Mouse (Mus musculus) hindbrain, embryonic 14.5 days (tissue): Measurements from ENCODE around the gene Arhgap25. TPM values are rescaled to one million over a fixed set of nuclear protein-coding genes. Genes with fewer than 3 reads are reported as not detected.
"Not testable (repeated sequence)": the region's sequence is repeated elsewhere in the genome, so short reads cannot be mapped to it uniquely, and the experiment has no call there.

ENCODE experiments used
- ATAC-seq: fragments of 200-750 bp; cut with Nextera tagmentation; 2 replicates; pipeline ENCODE4 v1.8.0; 2017; ENCODE audit warnings: moderate number of reproducible peaks, mild to moderate bottlenecking, moderate TSS enrichment, moderate library complexity; ENCODE audit not compliant: low FRiP score
- DNase-seq: peaks from one replicate; pipeline ENCODE4 v3.0.0-alpha.2; 2015; ENCODE audit warnings: low spot score
- H3K27ac ChIP-seq: fragments of 300-500 bp; sonication (generic); 2 replicates; pipeline ENCODE4 v1.5.1; 2014; ENCODE audit warnings: mild to moderate bottlenecking, moderate library complexity
- H3K27me3 ChIP-seq: fragments of 300-500 bp; sonication (generic); 2 replicates; pipeline ENCODE4 v1.6.1; 2014; ENCODE audit warnings: mild to moderate bottlenecking, low read length, mixed read lengths; ENCODE audit not compliant: control insufficient read depth, insufficient read depth
- H3K36me3 ChIP-seq: fragments of 300-500 bp; sonication (generic); replicated peaks from 2 replicates; pipeline ENCODE4 v1.6.1; 2014; ENCODE audit not compliant: control insufficient read depth, insufficient read depth
- H3K4me1 ChIP-seq: fragments of 300-500 bp; sonication (generic); replicated peaks from 2 replicates; pipeline ENCODE4 v1.6.1; 2014; ENCODE audit warnings: antibody characterized with exemption, low read length, mixed read lengths; ENCODE audit not compliant: control insufficient read depth, insufficient read depth
- H3K4me2 ChIP-seq: fragments of 300-500 bp; sonication (generic); replicated peaks from 2 replicates; pipeline ENCODE4 v1.6.1; 2014; ENCODE audit warnings: mild to moderate bottlenecking, moderate library complexity
- H3K4me3 ChIP-seq: fragments of 300-500 bp; sonication (generic); replicated peaks from 2 replicates; pipeline ENCODE4 v1.5.1; 2014; ENCODE audit warnings: mild to moderate bottlenecking, low read length
- H3K9ac ChIP-seq: fragments of 300-500 bp; sonication (generic); 2 replicates; pipeline ENCODE4 v1.6.1; 2014
- H3K9me3 ChIP-seq: fragments of 300-500 bp; sonication (generic); 2 replicates; pipeline ENCODE4 v1.6.1; 2016; ENCODE audit warnings: low read length; ENCODE audit not compliant: control insufficient read depth
- WGBS: fragments of 180-500 bp; shearing (Covaris S2); extraction: QIAGEN DNeasy Blood & Tissue Kit; methylation state at CpG from one replicate; pipeline ENCODE4 v1.1.7; 2014; 5-methylcytosine and 5-hydroxymethylcytosine counted together
- polyA plus RNA-seq: library from polyadenylated mRNA; unstranded; fragments of >200 nt; fragmentation: Nextera tagmentation; extraction: Ambion mirVana; gene quantifications from 2 replicates; pipeline ENCODE4 v1.2.1, GENCODE M21; 2014

Arhgap25 gene
- polyA plus RNA-seq, 1 experiment from 2014 or later: 2.8 TPM

DNA sequence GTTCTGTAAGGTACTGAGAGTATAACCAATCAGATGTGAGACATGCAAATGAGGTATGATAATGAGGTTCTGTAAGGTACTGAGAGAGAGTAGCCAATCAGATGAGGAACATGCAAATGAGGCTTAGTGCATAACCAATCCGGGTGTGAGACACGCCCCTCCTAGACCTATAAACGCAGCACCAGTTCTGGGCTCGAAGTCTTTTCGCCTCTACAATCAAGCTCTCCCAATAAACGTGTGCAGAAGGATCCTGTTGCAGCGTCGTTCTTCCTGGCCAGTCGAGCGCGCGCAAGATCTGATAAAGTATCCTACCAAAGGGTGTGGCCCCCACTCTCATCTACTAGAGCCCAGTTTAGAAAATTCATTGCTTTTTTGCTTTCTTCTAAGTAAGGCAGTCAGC, 63.0 kb downstream of the Arhgap25 start:
- ATAC-seq, H3K27ac ChIP-seq, H3K36me3 ChIP-seq, H3K4me2 ChIP-seq, H3K9me3 ChIP-seq, H3K4me1 ChIP-seq, H3K27me3 ChIP-seq, H3K4me3 ChIP-seq, DNase-seq, H3K9ac ChIP-seq: not testable (repeated sequence)
- 95% methylated on average over 12 of the region's 12 CpGs for WGBS

DNA sequence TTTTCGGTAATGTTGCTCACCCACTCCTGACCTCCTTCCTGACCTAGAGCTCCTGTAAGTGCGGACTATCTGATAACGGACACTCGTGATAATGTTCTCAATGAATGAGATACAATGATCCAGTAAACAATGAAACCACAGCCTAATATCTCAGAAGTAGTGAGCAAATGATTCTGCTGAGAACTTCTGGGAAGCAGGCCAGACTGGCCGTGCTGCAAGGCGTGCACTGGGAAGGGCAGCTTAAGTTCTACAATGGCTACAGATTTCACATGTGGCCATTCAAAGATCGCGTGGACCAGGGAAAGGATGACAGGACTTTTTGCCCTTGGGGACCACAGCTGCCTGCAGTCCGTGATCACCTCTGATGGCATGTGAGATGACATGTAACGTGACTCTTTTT, 64.7 kb downstream of the Arhgap25 start:
- Histone ChIP-seq H3K4me1 (no peaks in the 10 kb centered on the region), H3K4me3 (no peak overlapping the region), H3K9ac (no peak overlapping the region), H3K36me3 (no peaks in the 10 kb centered on the region), H3K9me3 (no peaks in the 10 kb centered on the region), H3K27ac (no peak overlapping the region), H3K27me3 (no peaks in the 10 kb centered on the region), H3K4me2 (no peak overlapping the region)
- DNase-seq: no peak
- ATAC-seq: no peak
- WGBS: 93% methylated on average over 10 of the region's 10 CpGs

DNA sequence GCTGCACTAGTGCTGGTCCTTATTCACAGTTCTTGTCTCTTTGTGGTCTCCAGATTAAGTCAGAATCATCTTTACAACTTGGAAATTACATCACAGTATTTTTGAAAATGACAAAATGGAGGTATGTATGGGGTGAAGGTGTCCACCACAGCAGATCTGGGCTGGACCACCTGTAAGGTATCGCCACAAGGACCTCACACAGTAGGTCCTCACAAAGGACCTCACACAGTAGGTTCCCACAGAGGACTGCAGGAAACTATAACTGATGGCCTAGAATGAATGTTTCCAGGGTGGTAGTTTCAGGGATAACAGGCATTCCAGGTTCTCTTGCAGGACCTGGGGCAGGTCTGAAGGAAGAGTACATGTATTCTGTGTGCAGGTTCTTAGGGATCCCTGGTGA, 65.7 kb downstream of the Arhgap25 start:
- Histone ChIP-seq H3K4me3 (no peak overlapping the region), H3K27ac (no peak overlapping the region), H3K9me3 (no peaks in the 10 kb centered on the region), H3K27me3 (no peaks in the 10 kb centered on the region), H3K4me1 (no peaks in the 10 kb centered on the region), H3K36me3 (no peaks in the 10 kb centered on the region), H3K4me2 (no peak overlapping the region), H3K9ac (no peak overlapping the region)
- WGBS: 94% methylated on average over 1 of the region's 1 CpGs
- no peak for DNase-seq
- ATAC-seq: no peak

DNA sequence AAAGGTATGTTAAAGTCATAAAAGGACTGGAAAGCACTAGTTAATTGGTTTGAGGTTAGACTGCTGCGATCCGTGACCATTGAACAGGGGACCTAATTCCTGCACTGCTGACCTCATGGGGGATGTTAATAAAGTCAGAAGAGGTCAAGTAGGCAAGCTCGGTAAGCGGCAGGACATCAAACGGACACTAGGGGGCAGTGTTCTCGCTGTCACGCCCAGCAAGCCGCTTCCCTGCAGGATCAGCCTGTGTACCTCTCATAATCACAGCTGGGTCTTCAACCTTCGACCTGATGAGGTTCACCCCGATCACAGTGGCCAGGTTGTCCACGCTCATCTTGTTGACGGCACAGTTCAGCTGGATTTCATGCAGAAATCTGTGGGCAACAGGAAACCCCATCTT, 66.8 kb downstream of the Arhgap25 start:
- H3K27me3 ChIP-seq: no peaks in the 10 kb centered on the region
- H3K9me3 ChIP-seq: no peaks in the 10 kb centered on the region
- DNase-seq (peak; percentile 74), ATAC-seq (no peak)
- H3K27ac ChIP-seq: no peak overlapping the region
- H3K4me2 ChIP-seq: peak overlapping the region; percentile 30
- no peaks in the 10 kb centered on the region for H3K4me1 ChIP-seq
- WGBS: 11% methylated on average over 12 of the region's 12 CpGs
- no peak overlapping the region for H3K9ac ChIP-seq
- H3K36me3 ChIP-seq: no peaks in the 10 kb centered on the region
- no peak overlapping the region for H3K4me3 ChIP-seq

DNA sequence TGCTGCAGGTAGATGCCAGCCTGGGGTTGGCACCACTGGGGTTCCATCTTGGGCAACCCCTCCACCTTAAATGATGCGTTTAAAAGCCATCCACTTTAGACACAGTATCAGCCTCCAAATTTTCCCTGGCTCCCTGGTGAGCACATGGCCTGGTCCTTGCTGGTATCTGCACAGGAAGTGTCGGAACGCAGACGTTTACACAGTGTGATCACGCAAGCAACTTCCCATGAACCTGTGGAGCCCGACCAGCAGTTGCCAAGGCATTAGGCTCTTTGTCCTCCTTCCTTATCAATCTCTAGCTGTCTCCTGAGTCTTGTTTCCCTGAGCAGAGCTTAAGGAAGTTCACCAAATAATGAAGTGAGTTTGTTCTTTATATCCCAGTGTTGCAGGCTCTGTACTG, 77.6 kb downstream of the Arhgap25 start:
- ATAC-seq: no peak
- Histone ChIP-seq H3K27ac (no peak overlapping the region), H3K4me1 (no peaks in the 10 kb centered on the region), H3K4me3 (no peak overlapping the region), H3K36me3 (no peaks in the 10 kb centered on the region), H3K4me2 (no peak overlapping the region), H3K9ac (no peak overlapping the region), H3K9me3 (no peaks in the 10 kb centered on the region), H3K27me3 (no peaks in the 10 kb centered on the region)
- 72% methylated on average over 6 of the region's 6 CpGs for WGBS
- no peak for DNase-seq

DNA sequence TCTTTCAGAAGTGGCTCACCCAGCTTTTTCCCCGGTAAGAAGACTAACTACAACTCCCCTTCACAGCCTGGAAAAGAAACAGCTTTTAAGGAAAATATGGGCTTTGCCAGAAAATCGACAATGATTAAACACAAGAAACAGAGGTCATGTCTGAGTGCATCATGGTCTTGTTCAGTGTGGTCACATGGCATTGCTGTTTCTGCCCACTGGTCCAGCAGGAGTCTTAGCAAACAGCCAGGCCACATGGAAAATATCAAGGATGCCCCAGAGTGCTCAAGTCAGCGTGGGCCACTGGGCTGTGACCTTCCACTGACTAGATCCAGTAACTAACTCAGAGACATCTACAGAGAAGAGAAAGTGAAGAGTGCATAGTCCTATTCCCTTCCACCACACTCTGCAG, 81.3 kb downstream of the Arhgap25 start:
- H3K9ac ChIP-seq: no peak overlapping the region
- H3K4me2 ChIP-seq: no peak overlapping the region
- no peaks in the 10 kb centered on the region for H3K27me3 ChIP-seq
- no peak overlapping the region for H3K4me3 ChIP-seq
- H3K4me1 ChIP-seq: no peaks in the 10 kb centered on the region
- no peaks in the 10 kb centered on the region for H3K36me3 ChIP-seq
- no peaks in the 10 kb centered on the region for H3K9me3 ChIP-seq
- H3K27ac ChIP-seq: no peak overlapping the region
- WGBS: 78% methylated on average over 3 of the region's 3 CpGs
- ATAC-seq (no peak), DNase-seq (no peak)

DNA sequence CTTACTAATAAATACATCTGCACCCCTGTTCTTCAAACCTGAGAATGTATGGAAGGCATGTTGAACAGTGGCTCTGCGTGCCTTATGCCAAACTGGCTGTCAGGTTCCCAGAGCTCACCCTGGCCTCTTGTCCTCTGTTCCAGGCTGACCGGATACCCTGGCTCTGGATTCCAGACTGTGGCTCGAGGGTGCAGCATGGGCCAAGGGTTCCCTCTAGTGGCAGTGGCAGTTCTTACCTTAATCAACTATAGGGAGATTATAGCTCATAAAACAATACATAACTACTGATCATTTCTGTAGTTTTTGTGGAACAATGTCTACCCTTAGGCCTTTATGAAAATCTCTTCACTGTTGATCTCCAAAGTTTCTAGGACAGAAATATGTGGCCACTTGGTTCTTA, 82.0 kb downstream of the Arhgap25 start:
- H3K4me3 ChIP-seq: no peak overlapping the region
- 81% methylated on average over 3 of the region's 3 CpGs for WGBS
- no peak for ATAC-seq

DNA sequence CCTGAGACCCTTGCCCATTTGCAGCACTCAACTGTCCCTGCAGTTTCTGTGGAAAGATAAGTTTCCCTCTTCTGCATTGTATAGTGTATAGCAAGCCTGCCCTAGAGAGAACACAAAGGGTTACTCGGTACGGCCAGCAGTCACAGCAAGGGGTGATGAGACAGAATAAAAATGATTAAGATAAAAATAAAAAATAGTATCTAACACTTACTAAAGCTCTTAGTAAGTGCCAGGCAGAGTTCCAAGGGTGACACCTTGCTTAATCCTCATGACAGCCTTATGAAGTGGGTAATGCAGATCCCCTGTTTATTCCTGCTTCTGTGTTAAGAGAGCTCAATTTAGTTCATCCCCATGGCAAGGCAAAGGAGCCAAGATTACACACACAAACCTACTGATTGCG, 83.5 kb downstream of the Arhgap25 start:
- H3K4me2 ChIP-seq: no peak overlapping the region
- no peaks in the 10 kb centered on the region for H3K9me3 ChIP-seq
- DNase-seq (no peak), ATAC-seq (no peak)
- 76% methylated on average over 3 of the region's 3 CpGs for WGBS
- H3K27me3 ChIP-seq: no peaks in the 10 kb centered on the region
- no peaks in the 10 kb centered on the region for H3K4me1 ChIP-seq
- H3K4me3 ChIP-seq: no peak overlapping the region
- H3K9ac ChIP-seq: no peak overlapping the region
- H3K27ac ChIP-seq: no peak overlapping the region
- H3K36me3 ChIP-seq: no peaks in the 10 kb centered on the region

More for the DNA sequence above, 82.0 kb downstream of the Arhgap25 start:
- no peaks in the 10 kb centered on the region for H3K27me3 ChIP-seq
- H3K36me3 ChIP-seq: no peaks in the 10 kb centered on the region
- no peak for DNase-seq
- no peak overlapping the region for H3K4me2 ChIP-seq
- H3K4me1 ChIP-seq: no peaks in the 10 kb centered on the region
- H3K9me3 ChIP-seq: no peaks in the 10 kb centered on the region
- no peak overlapping the region for H3K9ac ChIP-seq
- H3K27ac ChIP-seq: no peak overlapping the region

DNA sequence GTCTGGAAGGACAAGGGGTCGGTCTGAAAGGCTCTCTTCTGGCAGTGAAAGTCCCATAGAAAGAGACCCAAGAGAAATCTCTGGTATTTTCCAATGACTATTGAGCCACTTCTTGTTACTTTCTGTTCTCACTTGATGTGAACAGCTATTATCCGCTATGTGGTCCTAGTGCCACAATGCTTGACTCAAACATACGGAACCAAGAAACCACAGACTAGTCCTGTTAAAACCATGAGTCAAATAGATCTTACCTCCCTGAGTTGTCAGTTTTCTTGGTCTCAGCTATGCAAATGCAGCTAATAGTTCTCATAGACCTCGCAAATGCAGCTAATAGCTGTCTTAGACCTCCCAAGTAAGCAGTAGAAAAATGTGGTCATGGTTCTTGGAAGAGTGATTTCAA, 85.8 kb downstream of the Arhgap25 start:
- Histone ChIP-seq H3K9me3 (no peaks in the 10 kb centered on the region), H3K27ac (no peak overlapping the region), H3K4me2 (no peak overlapping the region), H3K36me3 (no peaks in the 10 kb centered on the region), H3K9ac (no peak overlapping the region), H3K4me1 (no peaks in the 10 kb centered on the region), H3K4me3 (no peak overlapping the region), H3K27me3 (no peaks in the 10 kb centered on the region)
- DNase-seq (no peak), ATAC-seq (no peak)
- 95% methylated on average over 4 of the region's 4 CpGs for WGBS

DNA sequence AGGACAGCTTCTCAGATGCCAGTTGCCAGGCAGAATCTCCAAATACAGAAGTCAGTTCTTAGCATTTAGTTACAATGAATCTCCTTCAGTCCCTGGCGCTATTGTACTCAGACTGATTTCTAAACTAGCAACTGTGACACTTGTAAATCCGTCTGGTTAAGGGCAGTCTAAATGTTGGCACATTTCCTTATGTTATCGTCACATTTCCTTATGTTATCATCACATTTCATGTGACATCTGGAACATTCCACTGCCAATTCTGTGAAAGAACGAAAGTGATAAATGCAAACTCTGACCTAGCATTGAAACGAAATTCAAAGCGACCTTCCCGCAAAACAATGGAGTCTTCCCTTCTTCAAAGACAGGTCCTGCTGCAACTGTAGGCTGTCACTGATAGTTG, 87.8 kb downstream of the Arhgap25 start:
- 78% methylated on average over 7 of the region's 7 CpGs for WGBS
- Histone ChIP-seq H3K36me3 (no peaks in the 10 kb centered on the region), H3K4me1 (no peaks in the 10 kb centered on the region), H3K27ac (no peak overlapping the region), H3K27me3 (no peaks in the 10 kb centered on the region), H3K4me3 (no peak overlapping the region), H3K9me3 (no peaks in the 10 kb centered on the region), H3K9ac (no peak overlapping the region), H3K4me2 (no peak overlapping the region)
- ATAC-seq (no peak), DNase-seq (no peak)
